Mouse (Mus musculus) G1E (cell line): ENCODE measurements at regions not wholly inside any gene's neighbourhood (a gene's known extent, or its start where the extent isn't known, plus 50 kb on each side); places are given as distances from the start of the nearest gene placed in this dataset.

Experiments
- CTCF ChIP-seq: IDR thresholded peaks from 2 replicates; pipeline ENCODE4 v1.5.1; 2012; ENCODE audit warnings: low read depth, low read length, inconsistent platforms, mixed read lengths
- GATA1 ChIP-seq: IDR thresholded peaks from 2 replicates; pipeline ENCODE4 v1.6.1; 2012; ENCODE audit warnings: borderline replicate concordance, low read length, inconsistent platforms, mixed read lengths
- GATA2 ChIP-seq: IDR thresholded peaks from 2 replicates; pipeline ENCODE4 v1.6.1; 2012; ENCODE audit warnings: low read depth, low read length, inconsistent platforms, borderline replicate concordance
- POLR2AphosphoS5 ChIP-seq: IDR thresholded peaks from 2 replicates; pipeline ENCODE4 v1.6.1; 2012; ENCODE audit warnings: low read depth, low read length, inconsistent platforms; ENCODE audit not compliant: insufficient replicate concordance

DNA sequence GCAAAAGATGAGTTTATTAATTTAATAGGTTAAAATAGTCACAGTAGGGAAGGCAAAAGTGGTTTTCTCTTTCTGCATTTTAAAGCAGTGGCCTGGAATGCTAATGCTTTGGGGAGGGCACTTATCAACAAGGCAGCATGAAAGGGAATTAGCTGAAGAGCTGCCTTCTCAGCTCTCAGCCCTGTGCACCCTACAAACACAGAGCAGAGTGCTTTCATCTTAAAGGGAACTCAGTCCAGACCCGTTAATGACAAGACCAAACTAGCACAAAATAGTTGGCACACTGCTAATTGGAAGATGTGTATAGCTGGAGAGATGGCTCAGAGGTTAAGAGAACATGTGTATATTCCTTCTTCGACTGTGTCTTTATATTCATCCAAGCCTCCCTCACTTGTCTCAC is 281.6 kb downstream of the Lpin1 start:
- no peak for TF ChIP-seq CTCF
- TF ChIP-seq GATA1, result no peak
- no peak for TF ChIP-seq POLR2AphosphoS5
- no peak for TF ChIP-seq GATA2
